Mouse (Mus musculus): ENCODE data around the gene Igtp. TPM values are rescaled to one million over a fixed set of nuclear protein-coding genes. Genes with fewer than 3 reads are reported as not detected.
A peak's percentile ranks its signal among the peaks of the same experiment; 100 is the strongest.
"Not testable (repeated sequence)": the region's sequence is repeated elsewhere in the genome, so short reads cannot be mapped to it uniquely, and the experiment has no call there.

Igtp gene
- polyA plus RNA-seq, 1 experiment from 2014 or later: 10.9 TPM

DNA sequence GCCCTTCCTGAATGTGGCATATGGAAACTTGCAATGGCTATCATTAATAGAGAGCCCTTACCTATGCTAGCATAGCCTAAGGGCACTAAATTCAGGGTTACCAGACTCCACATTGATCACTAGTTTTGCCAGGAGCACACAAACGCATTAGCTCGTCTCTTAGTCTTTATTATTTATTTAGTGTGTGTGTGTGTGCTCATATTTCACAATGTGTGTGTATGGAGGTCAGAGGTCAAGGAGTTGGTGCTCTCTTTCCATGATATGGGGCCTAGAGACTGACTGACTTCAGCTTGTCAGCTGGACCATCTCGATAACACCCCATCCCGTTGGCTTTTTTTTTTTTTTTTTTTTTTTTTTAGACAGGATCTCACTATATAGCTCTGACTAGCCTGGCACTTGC is 29.7 kb upstream of the Igtp start:
- no peak for TF ChIP-seq CTCF (IDR thresholded peaks at IDR 0.05; ENCODE audit: low read depth)
- Histone ChIP-seq H3K27ac (ENCODE audit: low read depth, low read length) (no peak overlapping the region), H3K9me3 (ENCODE audit: control insufficient read depth) (no peaks in the 10 kb centered on the region), H3K4me3 (ENCODE audit: low read depth, low read length) (no peak overlapping the region), H3K27me3 (replicated peaks; ENCODE audit: control insufficient read depth, insufficient read depth, low read length) (no peaks in the 10 kb centered on the region), H3K9ac (ENCODE audit: low read depth, low read length) (no peak overlapping the region), H3K36me3 (ENCODE audit: control insufficient read depth, insufficient read depth) (peaks cover 21% of the 10 kb centered on the region; the same call in 1 of the 2 replicates), H3K4me2 (replicated peaks; ENCODE audit: low read depth) (no peak overlapping the region), H3K4me1 (replicated peaks; ENCODE audit: control insufficient read depth, insufficient read depth, low read length) (no peaks in the 10 kb centered on the region)
- no peak for ATAC-seq
- 59% methylated on average over 4 of the region's 4 CpGs for WGBS

DNA sequence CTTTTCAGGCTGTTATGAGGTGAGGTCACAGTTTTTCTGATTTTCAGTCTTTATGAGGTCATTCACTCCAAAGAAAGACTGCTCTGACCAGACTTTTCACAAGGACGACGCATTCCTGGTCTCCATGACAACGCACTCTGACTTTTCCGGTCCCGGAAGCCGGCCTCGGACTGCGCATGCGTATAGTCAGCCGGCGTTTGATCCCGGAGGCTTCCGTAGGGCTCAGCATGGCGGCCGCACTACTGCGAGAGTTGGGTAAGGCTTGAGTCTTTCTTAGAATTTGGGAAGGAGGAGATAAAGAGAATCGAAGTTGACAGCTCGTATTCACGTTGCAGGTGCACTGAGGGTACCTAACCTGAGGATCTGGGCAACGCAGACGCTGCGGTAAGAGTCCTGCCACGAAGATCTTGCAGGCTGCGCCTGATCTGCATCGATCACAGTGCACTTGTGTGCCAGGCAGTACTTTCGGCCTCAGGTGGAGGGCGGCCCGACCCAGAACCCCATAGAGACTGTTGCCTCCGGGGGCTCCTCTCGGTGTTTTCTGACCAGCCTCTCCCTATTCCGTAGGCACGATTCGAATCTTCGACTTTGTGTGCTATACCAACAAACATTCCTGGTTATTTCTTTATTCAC is 27.8 kb upstream of the Igtp start, which contains the start of gene Mrpl22:
Mrpl22 (plus strand) TSS at position 203 of the 633 bp plus-strand sequence.
- TF ChIP-seq CTCF (IDR thresholded peaks at IDR 0.05; ENCODE audit: low read depth): no peak
- no peaks in the 10 kb centered on the region for H3K27me3 ChIP-seq (replicated peaks; ENCODE audit: control insufficient read depth, insufficient read depth, low read length)
- WGBS: under 1% methylated on average over 34 of the region's 34 CpGs

DNA sequence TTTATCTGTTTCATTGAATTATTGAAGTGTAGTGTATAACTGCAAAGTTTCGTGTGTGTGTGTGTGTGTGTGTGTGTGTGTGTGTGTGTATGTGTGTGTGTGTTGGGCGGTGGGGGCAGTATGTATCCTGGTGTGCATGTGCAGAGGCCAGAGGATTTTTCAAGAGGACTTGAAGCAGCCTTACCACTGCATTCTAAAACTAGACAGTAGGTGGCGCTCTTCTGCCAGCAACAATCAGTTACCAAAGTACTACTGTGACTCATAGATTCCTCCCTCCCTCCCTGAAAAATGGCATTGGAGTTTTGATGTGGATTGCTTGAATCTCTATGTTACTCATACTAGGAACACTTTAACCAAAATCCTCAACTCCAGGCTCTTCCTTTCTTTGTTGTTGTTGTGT is 19.8 kb upstream of the Igtp start:
- no peaks in the 10 kb centered on the region for H3K9me3 ChIP-seq (ENCODE audit: control insufficient read depth)
- H3K4me1 ChIP-seq (replicated peaks; ENCODE audit: control insufficient read depth, insufficient read depth, low read length): no peaks in the 10 kb centered on the region; the same call in 1 of the 2 replicates
- no peak overlapping the region for H3K9ac ChIP-seq (ENCODE audit: low read depth, low read length)
- H3K4me2 ChIP-seq (replicated peaks; ENCODE audit: low read depth): no peak overlapping the region
- H3K27me3 ChIP-seq (replicated peaks; ENCODE audit: control insufficient read depth, insufficient read depth, low read length): no peaks in the 10 kb centered on the region
- peak; percentile 92 for TF ChIP-seq CTCF (IDR thresholded peaks at IDR 0.05; ENCODE audit: low read depth)
- no peak overlapping the region for H3K4me3 ChIP-seq (ENCODE audit: low read depth, low read length)
- peak; percentile 41; the same call in 1 of the 2 replicates for ATAC-seq
- peaks cover 31% of the 10 kb centered on the region for H3K36me3 ChIP-seq (ENCODE audit: control insufficient read depth, insufficient read depth)
- WGBS: 24% methylated on average over 3 of the region's 3 CpGs
- H3K27ac ChIP-seq (ENCODE audit: low read depth, low read length): no peak overlapping the region

More for the DNA sequence above, 27.8 kb upstream of the Igtp start, which contains the start of gene Mrpl22:
- Histone ChIP-seq H3K4me3 (ENCODE audit: low read depth, low read length) (peak within 1 kb of the TSS; percentile 51), H3K4me2 (replicated peaks; ENCODE audit: low read depth) (peak within 1 kb of the TSS; percentile 66), H3K27ac (ENCODE audit: low read depth, low read length) (peak within 1 kb of the TSS; percentile 6), H3K9ac (ENCODE audit: low read depth, low read length) (peak within 1 kb of the TSS; percentile 58), H3K9me3 (ENCODE audit: control insufficient read depth) (no peaks in the 10 kb centered on the region), H3K36me3 (ENCODE audit: control insufficient read depth, insufficient read depth) (peaks cover 25% of the 10 kb centered on the region), H3K4me1 (replicated peaks; ENCODE audit: control insufficient read depth, insufficient read depth, low read length) (no peaks in the 10 kb centered on the region)
- ATAC-seq: peak; percentile 73

DNA sequence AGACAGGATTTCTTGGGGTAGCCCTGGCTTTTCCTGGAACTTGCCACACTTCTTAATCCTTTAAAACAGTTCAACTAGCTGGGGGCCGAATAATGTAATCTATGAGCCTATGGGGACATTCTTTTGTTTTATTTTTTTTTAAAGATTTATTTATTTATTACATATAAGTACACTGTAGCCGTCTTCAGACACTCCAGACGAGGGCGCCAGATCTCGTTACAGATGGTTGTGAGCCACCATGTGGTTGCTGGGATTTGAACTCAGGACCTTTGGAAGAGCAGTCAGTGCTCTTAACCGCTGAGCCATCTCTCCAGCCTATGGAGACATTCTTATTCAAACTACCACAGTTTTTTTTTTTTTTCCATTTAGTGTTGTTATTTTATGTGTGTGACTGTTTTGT is 19.4 kb upstream of the Igtp start:
- not testable (repeated sequence) for H3K27me3 ChIP-seq (replicated peaks; ENCODE audit: control insufficient read depth, insufficient read depth, low read length); H3K27ac ChIP-seq (ENCODE audit: low read depth, low read length); ATAC-seq; H3K4me1 ChIP-seq (replicated peaks; ENCODE audit: control insufficient read depth, insufficient read depth, low read length); H3K9me3 ChIP-seq (ENCODE audit: control insufficient read depth); H3K9ac ChIP-seq (ENCODE audit: low read depth, low read length); H3K4me3 ChIP-seq (ENCODE audit: low read depth, low read length); H3K4me2 ChIP-seq (replicated peaks; ENCODE audit: low read depth)
- H3K36me3 ChIP-seq (ENCODE audit: control insufficient read depth, insufficient read depth): peaks cover 28% of the 10 kb centered on the region
- 92% methylated on average over 6 of the region's 6 CpGs for WGBS

DNA sequence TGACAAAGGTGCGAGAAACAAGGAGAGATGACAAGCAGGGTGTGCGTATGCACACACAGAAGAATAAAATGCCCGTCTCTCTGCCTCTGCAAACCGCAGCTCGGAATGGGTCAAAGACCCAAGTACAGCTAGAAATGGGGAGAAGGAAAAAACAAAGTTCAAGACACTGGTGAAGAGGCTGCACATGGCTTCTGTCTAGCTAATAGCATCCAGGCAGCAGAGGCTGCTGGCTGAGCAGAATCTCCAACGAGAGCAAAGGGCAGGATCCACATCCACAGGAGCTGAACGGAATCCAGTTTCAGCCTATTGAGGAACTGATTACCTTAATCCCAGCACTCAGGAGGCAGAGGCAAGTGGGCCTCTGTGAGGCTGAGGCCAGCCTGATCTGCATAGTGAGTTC is 18.6 kb upstream of the Igtp start:
- Histone ChIP-seq H3K36me3 (ENCODE audit: control insufficient read depth, insufficient read depth) (peaks cover 21% of the 10 kb centered on the region), H3K9ac (ENCODE audit: low read depth, low read length) (no peak overlapping the region), H3K9me3 (ENCODE audit: control insufficient read depth) (no peaks in the 10 kb centered on the region), H3K27me3 (replicated peaks; ENCODE audit: control insufficient read depth, insufficient read depth, low read length) (no peaks in the 10 kb centered on the region), H3K4me3 (ENCODE audit: low read depth, low read length) (no peak overlapping the region), H3K27ac (ENCODE audit: low read depth, low read length) (no peak overlapping the region), H3K4me1 (replicated peaks; ENCODE audit: control insufficient read depth, insufficient read depth, low read length) (no peaks in the 10 kb centered on the region; the same call in 1 of the 2 replicates), H3K4me2 (replicated peaks; ENCODE audit: low read depth) (no peak overlapping the region)
- TF ChIP-seq CTCF (IDR thresholded peaks at IDR 0.05; ENCODE audit: low read depth): no peak
- ATAC-seq: no peak
- WGBS: 74% methylated on average over 7 of the region's 7 CpGs

DNA sequence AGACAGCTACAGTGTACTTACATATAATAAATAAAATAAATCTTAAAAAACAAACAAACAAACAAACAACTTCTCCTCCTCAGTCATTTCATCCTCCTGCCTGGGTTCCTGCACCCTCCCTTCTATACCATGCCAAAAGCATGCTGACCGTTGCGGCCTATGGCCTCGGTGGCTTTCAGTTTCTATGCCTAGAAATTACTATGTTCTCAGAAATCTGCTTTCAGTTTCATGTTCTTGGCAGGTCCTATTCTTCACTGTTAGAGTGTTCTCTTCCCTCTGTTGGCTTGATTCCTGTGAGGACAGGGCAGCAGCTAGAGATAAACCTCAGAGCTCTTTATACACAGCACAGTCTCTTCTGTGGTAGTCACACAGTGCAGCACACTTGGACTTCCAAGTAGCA is 15.8 kb upstream of the Igtp start:
- H3K27ac ChIP-seq (ENCODE audit: low read depth, low read length): peak overlapping the region; percentile 46; the same call in 1 of the 2 replicates
- WGBS: 40% methylated on average over 3 of the region's 3 CpGs
- no peaks in the 10 kb centered on the region for H3K27me3 ChIP-seq (replicated peaks; ENCODE audit: control insufficient read depth, insufficient read depth, low read length)
- H3K4me3 ChIP-seq (ENCODE audit: low read depth, low read length): peak overlapping the region; percentile 18; the same call in 1 of the 2 replicates
- H3K9ac ChIP-seq (ENCODE audit: low read depth, low read length): peak overlapping the region; percentile 34; the same call in 1 of the 2 replicates
- H3K9me3 ChIP-seq (ENCODE audit: control insufficient read depth): no peaks in the 10 kb centered on the region
- peak overlapping the region; percentile 45 for H3K4me2 ChIP-seq (replicated peaks; ENCODE audit: low read depth)
- peak; percentile 31; the same call in 1 of the 2 replicates for ATAC-seq
- H3K4me1 ChIP-seq (replicated peaks; ENCODE audit: control insufficient read depth, insufficient read depth, low read length): no peaks in the 10 kb centered on the region; the same call in 1 of the 2 replicates
- TF ChIP-seq CTCF (IDR thresholded peaks at IDR 0.05; ENCODE audit: low read depth): no peak
- H3K36me3 ChIP-seq (ENCODE audit: control insufficient read depth, insufficient read depth): peaks cover under 1% of the 10 kb centered on the region; the same call in 1 of the 2 replicates

All from intestine, postnatal 0 days (tissue).